Mouse (Mus musculus) ES-E14 (cell line): ENCODE measurements around the gene Tex47. TPM values are rescaled to one million over a fixed set of nuclear protein-coding genes. Genes with fewer than 3 reads are reported as not detected.
A peak's percentile ranks its signal among the peaks of the same experiment; 100 is the strongest.

ENCODE experiments used
- DNase-seq: peaks from one replicate; pipeline ENCODE4 v3.0.0-alpha.2; 2013; ENCODE audit warnings: low read depth, low spot score
- H3K27ac ChIP-seq: 2 replicates; pipeline ENCODE4 v1.5.1; 2012; ENCODE audit warnings: low read depth, mild to moderate bottlenecking, low read length, moderate library complexity, mixed read lengths; ENCODE audit not compliant: poor library complexity, insufficient read depth, severe bottlenecking
- H3K36me3 ChIP-seq: 2 replicates; pipeline ENCODE4 v1.6.1; 2012; ENCODE audit warnings: mild to moderate bottlenecking, low read length, moderate library complexity, mixed read lengths; ENCODE audit not compliant: control insufficient read depth, poor library complexity, insufficient read depth, severe bottlenecking
- H3K4me1 ChIP-seq, 2 experiments: fragments of 150-350 bp in 1 of 2; sonication (generic) in 1 of 2; 2 replicates each; pipeline ENCODE4 v1.6.1; 2012; ENCODE audit warnings: low read length in 2 of 2, mild to moderate bottlenecking in 1 of 2, mixed read lengths in 1 of 2; ENCODE audit not compliant: control insufficient read depth in 2 of 2, insufficient read depth in 2 of 2, poor library complexity in 1 of 2
- H3K4me3 ChIP-seq, 2 experiments: fragments of 150-350 bp in 1 of 2; sonication (generic) in 1 of 2; 2 replicates each; pipeline ENCODE4 v1.5.1; 2012; ENCODE audit warnings: low read length in 2 of 2, low read depth in 1 of 2, mild to moderate bottlenecking in 1 of 2, mixed read lengths in 1 of 2; ENCODE audit not compliant: insufficient read depth in 1 of 2, poor library complexity in 1 of 2, severe bottlenecking in 1 of 2
- H3K9ac ChIP-seq: 2 replicates; pipeline ENCODE4 v1.6.1; 2012; ENCODE audit warnings: low read depth, mild to moderate bottlenecking, low read length, mixed read lengths; ENCODE audit not compliant: poor library complexity, insufficient read depth, severe bottlenecking
- H3K9me3 ChIP-seq: fragments of 150-350 bp; sonication (generic); 2 replicates; pipeline ENCODE4 v1.6.1; 2012; ENCODE audit warnings: low read depth, mild to moderate bottlenecking, low read length; ENCODE audit not compliant: control insufficient read depth, insufficient read depth
- CHD2 ChIP-seq: IDR thresholded peaks from 2 replicates; pipeline ENCODE4 v1.6.1; 2014; ENCODE audit warnings: mild to moderate bottlenecking, low read depth, low read length, inconsistent platforms
- HCFC1 ChIP-seq: IDR thresholded peaks from 2 replicates; pipeline ENCODE4 v1.6.1; 2012; ENCODE audit warnings: low read length, inconsistent platforms, borderline replicate concordance; ENCODE audit not compliant: insufficient read depth
- MAFK ChIP-seq: IDR thresholded peaks from 2 replicates; pipeline ENCODE4 v1.6.1; 2014; ENCODE audit warnings: mild to moderate bottlenecking, low read depth, low read length, inconsistent platforms; ENCODE audit not compliant: insufficient read depth
- ZC3H11A ChIP-seq: IDR thresholded peaks from 2 replicates; pipeline ENCODE4 v1.6.1; 2012; ENCODE audit warnings: low read depth, mild to moderate bottlenecking, inconsistent platforms, low read length, borderline replicate concordance
- ZNF384 ChIP-seq: IDR thresholded peaks from 2 replicates; pipeline ENCODE4 v1.6.1; 2012; ENCODE audit warnings: low read depth, low read length, inconsistent platforms
- in situ Hi-C, 2 experiments: fragments of 600-800 bp; cut with MboI; formaldehyde crosslinking; loops; one replicate each; pipeline ENCODE4 v1.15.1; 2025; ENCODE audit warnings: low sequenced_read_pairs in 2 of 2, inconsistent platforms in 1 of 2; ENCODE audit not compliant: unreplicated experiment in 2 of 2
- total RNA-seq: library from RNA; depleted of rRNA; stranded (reverse); fragments of 300-350 nt; gene quantifications from 2 replicates; pipeline ENCODE4 v1.2.3, GENCODE M21; 2012; rRNA removed

Tex47 gene
- total RNA-seq, 1 experiment: not detected

- Histone ChIP-seq H3K9ac (peak within 1 kb of the TSS; percentile 48; the same call in 1 of the 2 replicates), H3K36me3 (no peaks in the 10 kb centered on the region), H3K4me3 (peak within 1 kb of the TSS; percentile 64 to 74), H3K9me3 (no peaks in the 10 kb centered on the region), H3K4me1 (no peaks in the 10 kb centered on the region), H3K27ac (no peak within 1 kb of the TSS)
- in situ Hi-C loops: no loop called here
- DNase-seq: peak; percentile 29
- TF ChIP-seq MAFK: no peak
- no peak for TF ChIP-seq ZC3H11A
- TF ChIP-seq HCFC1: no peak
- TF ChIP-seq ZNF384: no peak
These were observed 40.5 kb downstream of the Tex47 start, which contains the start of gene Zfp804b for GRCm38 (mm10) chr5:7344145-7345010. Zfp804b (minus strand) TSS chr5:7344756.

GRCm38 (mm10) chr5:7345011-7345389 lies 41.1 kb downstream of the Tex47 start:
- TF ChIP-seq HCFC1 (no peak), ZNF384 (no peak), ZC3H11A (no peak), CHD2 (no peak), MAFK (no peak)
- Histone ChIP-seq H3K36me3 (no peaks in the 10 kb centered on the region), H3K4me1 (no peaks in the 10 kb centered on the region), H3K27ac (no peak overlapping the region), H3K9ac (no peak overlapping the region; the same call in 1 of the 2 replicates), H3K4me3 (peak overlapping the region; percentile 64 to 74), H3K9me3 (no peaks in the 10 kb centered on the region)
- in situ Hi-C loops: no loop called here
- DNase-seq: no peak

Other genes starting within 250 kb of the Tex47 start
- gene Zfp804b, start 40.6 kb downstream of the Tex47 start, total RNA-seq: not detected in 2 replicates